ENCODE assay signal across 22 mouse cellular contexts in the genomic region with DNA sequence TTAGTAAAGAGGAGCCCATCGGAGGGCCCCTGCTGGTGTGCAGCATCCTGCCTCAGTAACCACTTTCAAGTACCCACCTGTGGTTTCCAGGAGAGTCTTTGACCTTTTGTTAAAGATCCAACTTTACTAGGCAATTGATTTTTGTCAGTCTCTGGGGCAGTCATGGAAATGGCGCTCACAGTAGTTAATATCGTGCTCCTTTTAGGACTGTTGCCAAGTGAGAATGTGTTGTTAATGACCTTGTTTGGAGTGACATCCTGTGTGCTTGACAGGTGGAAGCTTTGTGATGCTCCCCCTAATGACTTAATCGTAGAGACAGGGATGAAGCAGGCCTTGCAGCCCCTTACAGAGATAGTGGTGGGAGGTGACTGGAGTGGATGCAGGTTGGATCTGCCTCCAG. TPM values are rescaled to one million over a fixed set of nuclear protein-coding genes. Genes with fewer than 3 reads are reported as not detected.
DNase-seq lines count a peak whose midpoint lies in the region; ATAC-seq and TF ChIP-seq lines count a peak whose summit lies in the region.
"Had no signal": no experiment of that assay in that cellular context is flagged by ENCODE, and none has a peak within 500 bp of the region (broad histone marks: within the 10 kb centered on the region; RNA-seq: fewer than 3 reads in every experiment).

No protein-coding gene starts in this region.

- whole genome bisulfite sequencing in forebrain, embryonic 14.5 days = 32% methylated on average over 4 of the region's 4 CpGs
- 40% methylated on average over 4 of the region's 4 CpGs for WGBS in forebrain, postnatal 0 days
- WGBS in midbrain, postnatal 0 days = 57% methylated on average over 4 of the region's 4 CpGs
- WGBS in midbrain, embryonic 11.5 days = 72% methylated on average over 4 of the region's 4 CpGs
- WGBS in kidney, embryonic 15.5 days = 76% methylated on average over 4 of the region's 4 CpGs

- peak; percentile 33 for DNase-seq in forebrain, embryonic 14.5 days (ENCODE audit: low spot score)
- DNase-seq in forebrain, postnatal 0 days = no peak
- peak; percentile 20 for DNase-seq in midbrain, postnatal 0 days (ENCODE audit: low spot score)
- no peak for DNase-seq in midbrain, embryonic 11.5 days (ENCODE audit: low spot score, missing footprints)
- DNase-seq: adrenal gland, adult 2 months; adrenal gland, postnatal 10 days; adrenal gland, postnatal 25 days; cerebellum, adult 11-12 months; cerebellum, adult 2 months; cerebellum, adult 9-10 months; cerebellum, postnatal 10 days; cerebellum, postnatal 25 days had no signal

- H3K4me1 ChIP-seq in forebrain, embryonic 14.5 days (ENCODE audit: control insufficient read depth, insufficient read depth, low read length) = peaks cover 15% of the 10 kb centered on the region
- H3K4me1 ChIP-seq in forebrain, postnatal 0 days (ENCODE audit: insufficient read depth) = no peaks in the 10 kb centered on the region
- H3K4me1 ChIP-seq in megakaryocyte, embryonic 14.5 days = no peaks in the 10 kb centered on the region
- no peaks in the 10 kb centered on the region for H3K4me1 ChIP-seq in midbrain, postnatal 0 days (ENCODE audit: insufficient read depth, low read length)
- H3K4me1 ChIP-seq in midbrain, embryonic 11.5 days (ENCODE audit: control insufficient read depth, insufficient read depth, low read length) = no peaks in the 10 kb centered on the region
- H3K4me1 ChIP-seq in kidney, embryonic 15.5 days = no peaks in the 10 kb centered on the region
- H3K4me1 ChIP-seq: embryonic facial prominence, embryonic 10.5 days; embryonic facial prominence, embryonic 12.5 days had no signal

- H3K27me3 ChIP-seq in forebrain, embryonic 14.5 days (replicated peaks; ENCODE audit: control insufficient read depth, insufficient read depth, low read length) = no peaks in the 10 kb centered on the region
- no peaks in the 10 kb centered on the region for H3K27me3 ChIP-seq in forebrain, postnatal 0 days (ENCODE audit: insufficient read depth, low read length)
- H3K27me3 ChIP-seq in megakaryocyte, embryonic 14.5 days (replicated peaks) = no peaks in the 10 kb centered on the region
- H3K27me3 ChIP-seq in midbrain, postnatal 0 days (ENCODE audit: insufficient read depth, low read length) = no peaks in the 10 kb centered on the region
- H3K27me3 ChIP-seq in midbrain, embryonic 11.5 days (ENCODE audit: control insufficient read depth, insufficient read depth, low read length) = no peaks in the 10 kb centered on the region
- no peaks in the 10 kb centered on the region for H3K27me3 ChIP-seq in kidney, embryonic 15.5 days
- H3K27me3 ChIP-seq: embryonic facial prominence, embryonic 12.5 days; forebrain, embryonic 15.5 days had no signal

- H3K36me3 ChIP-seq in forebrain, embryonic 14.5 days (ENCODE audit: control insufficient read depth, insufficient read depth, low read length) = no peaks in the 10 kb centered on the region
- no peaks in the 10 kb centered on the region for H3K36me3 ChIP-seq in forebrain, postnatal 0 days (ENCODE audit: insufficient read depth)
- H3K36me3 ChIP-seq in megakaryocyte, embryonic 14.5 days (replicated peaks; ENCODE audit: low read length) = no peaks in the 10 kb centered on the region
- no peaks in the 10 kb centered on the region for H3K36me3 ChIP-seq in midbrain, postnatal 0 days (ENCODE audit: insufficient read depth, low read length)
- no peaks in the 10 kb centered on the region for H3K36me3 ChIP-seq in midbrain, embryonic 11.5 days (ENCODE audit: control insufficient read depth, insufficient read depth, low read length)
- no peaks in the 10 kb centered on the region for H3K36me3 ChIP-seq in kidney, embryonic 15.5 days
- H3K36me3 ChIP-seq: embryonic facial prominence, embryonic 10.5 days; embryonic facial prominence, embryonic 12.5 days; forebrain, embryonic 15.5 days had no signal

- no peak overlapping the region for H3K9ac ChIP-seq in forebrain, embryonic 14.5 days (ENCODE audit: low read length)
- H3K9ac ChIP-seq in forebrain, postnatal 0 days = no peak overlapping the region
- H3K9ac ChIP-seq in midbrain, postnatal 0 days (replicated peaks; ENCODE audit: low read length, poor library complexity, severe bottlenecking) = no peak overlapping the region
- no peak overlapping the region for H3K9ac ChIP-seq in midbrain, embryonic 11.5 days (ENCODE audit: low read length)
- no peak overlapping the region for H3K9ac ChIP-seq in kidney, embryonic 15.5 days
- H3K9ac ChIP-seq: embryonic facial prominence, embryonic 12.5 days; forebrain, embryonic 15.5 days had no signal

- no peak overlapping the region for H3K4me3 ChIP-seq in forebrain, embryonic 14.5 days (ENCODE audit: low read depth, low read length)
- H3K4me3 ChIP-seq in forebrain, postnatal 0 days (ENCODE audit: low read depth, low read length) = no peak overlapping the region
- peak overlapping the region; percentile 11 for H3K4me3 ChIP-seq in megakaryocyte, embryonic 14.5 days (replicated peaks)
- no peak overlapping the region for H3K4me3 ChIP-seq in midbrain, postnatal 0 days (ENCODE audit: low read depth, low read length)
- no peak overlapping the region for H3K4me3 ChIP-seq in midbrain, embryonic 11.5 days (ENCODE audit: low read depth, low read length)
- H3K4me3 ChIP-seq in kidney, embryonic 15.5 days (replicated peaks) = no peak overlapping the region
- H3K4me3 ChIP-seq: embryonic facial prominence, embryonic 10.5 days; embryonic facial prominence, embryonic 12.5 days; forebrain, embryonic 15.5 days had no signal

- TF ChIP-seq CTCF in forebrain, postnatal 0 days (IDR thresholded peaks at IDR 0.05; ENCODE audit: low read depth) = no peak
- TF ChIP-seq CTCF in midbrain, postnatal 0 days (IDR thresholded peaks at IDR 0.05) = no peak

- ATAC-seq in forebrain, embryonic 14.5 days = no peak
- ATAC-seq in forebrain, postnatal 0 days = no peak
- ATAC-seq in megakaryocyte, adult 5-6 weeks (ENCODE audit: poor library complexity, severe bottlenecking) = no peak
- ATAC-seq in midbrain, postnatal 0 days (ENCODE audit: low FRiP score) = no peak
- ATAC-seq in midbrain, embryonic 11.5 days (ENCODE audit: low FRiP score) = no peak
- no peak for ATAC-seq in kidney, embryonic 15.5 days (replicated peaks; ENCODE audit: low FRiP score)
- ATAC-seq: forebrain, embryonic 15.5 days had no signal

- H3K9me3 ChIP-seq in forebrain, embryonic 14.5 days (replicated peaks; ENCODE audit: control insufficient read depth, low read length) = no peaks in the 10 kb centered on the region
- H3K9me3 ChIP-seq in forebrain, postnatal 0 days (ENCODE audit: low read length) = no peaks in the 10 kb centered on the region
- peaks cover 37% of the 10 kb centered on the region for H3K9me3 ChIP-seq in megakaryocyte, embryonic 14.5 days
- no peaks in the 10 kb centered on the region for H3K9me3 ChIP-seq in midbrain, postnatal 0 days (ENCODE audit: low read length)
- no peaks in the 10 kb centered on the region for H3K9me3 ChIP-seq in midbrain, embryonic 11.5 days (ENCODE audit: control insufficient read depth, low read length)
- H3K9me3 ChIP-seq in kidney, embryonic 15.5 days (replicated peaks) = no peaks in the 10 kb centered on the region
- H3K9me3 ChIP-seq: embryonic facial prominence, embryonic 10.5 days; embryonic facial prominence, embryonic 12.5 days; forebrain, embryonic 15.5 days had no signal

- no peak overlapping the region for H3K27ac ChIP-seq in forebrain, embryonic 14.5 days (ENCODE audit: low read depth, low read length)
- H3K27ac ChIP-seq in forebrain, postnatal 0 days (ENCODE audit: low read depth, low read length) = no peak overlapping the region
- H3K27ac ChIP-seq in midbrain, postnatal 0 days (ENCODE audit: low read depth, low read length) = no peak overlapping the region
- no peak overlapping the region for H3K27ac ChIP-seq in midbrain, embryonic 11.5 days (ENCODE audit: low read depth, low read length)
- H3K27ac ChIP-seq in kidney, embryonic 15.5 days = no peak overlapping the region
- H3K27ac ChIP-seq: embryonic facial prominence, embryonic 10.5 days; embryonic facial prominence, embryonic 12.5 days; forebrain, embryonic 15.5 days had no signal

- H3K4me2 ChIP-seq in forebrain, embryonic 14.5 days (ENCODE audit: low read length) = no peak overlapping the region
- H3K4me2 ChIP-seq in forebrain, postnatal 0 days (ENCODE audit: low read depth) = no peak overlapping the region
- H3K4me2 ChIP-seq in midbrain, postnatal 0 days (ENCODE audit: low read depth, low read length, poor library complexity, severe bottlenecking) = no peak overlapping the region
- no peak overlapping the region for H3K4me2 ChIP-seq in midbrain, embryonic 11.5 days
- H3K4me2 ChIP-seq in kidney, embryonic 15.5 days = no peak overlapping the region
- H3K4me2 ChIP-seq: embryonic facial prominence, embryonic 12.5 days; forebrain, embryonic 15.5 days had no signal

RNA-seq across cellular contexts. Expression of gene C8b, which starts 4.2 kb away (rescaled TPM):
- not detected in 2 replicates for polyA plus RNA-seq in forebrain, embryonic 14.5 days (2014; fragmentation: Nextera tagmentation; extraction: Ambion mirVana)
- total RNA-seq in forebrain, postnatal 0 days (2014; rRNA removed) = 0.15 and 0.86 TPM in 2 replicates
- polyA plus RNA-seq in forebrain, postnatal 0 days (2015; fragmentation: Nextera tagmentation; extraction: Ambion mirVana) = 0.16 and 0.18 TPM in 2 replicates
- polyA plus RNA-seq in megakaryocyte, embryonic 14.5 days (2012; ENCODE audit: insufficient read depth, low replicate concordance) = not detected in 2 replicates
- total RNA-seq in megakaryocyte, adult 5-6 weeks (2015) = not detected in 2 replicates
- total RNA-seq in megakaryocyte, adult 5-6 weeks (2017) = not detected in 2 replicates
- 0.28 TPM in 1 of 2 replicates, not detected in the other for total RNA-seq in midbrain, postnatal 0 days (2014; rRNA removed)
- polyA plus RNA-seq in midbrain, postnatal 0 days (2015; fragmentation: Nextera tagmentation; extraction: Ambion mirVana) = 0.22 TPM in 1 of 2 replicates, not detected in the other
- not detected in 2 replicates for polyA plus RNA-seq in midbrain, embryonic 11.5 days (2014; fragmentation: Nextera tagmentation; extraction: Ambion mirVana)
- polyA plus RNA-seq in kidney, embryonic 15.5 days (2015; fragmentation: Nextera tagmentation; extraction: Ambion mirVana) = 0.23 and 0.57 TPM in 2 replicates
- total RNA-seq: MEL had no signal
- polyA plus RNA-seq: C2C12; cerebellum, adult 2 months; embryonic facial prominence, embryonic 14.5 days; forebrain, embryonic 11.5 days; forebrain, embryonic 15.5 days had no signal

Comparison
In these comparisons a context has a peak if more than half of its experiments do, and no peak if none do; other contexts are left out.
1. DNase-seq: peak in forebrain, embryonic 14.5 days (single experiment) and midbrain, postnatal 0 days (single experiment); none in forebrain, postnatal 0 days (single experiment) and midbrain, embryonic 11.5 days (single experiment).